Mouse (Mus musculus) hindbrain, embryonic 12.5 days (tissue): ENCODE measurements at regions not wholly inside any gene's neighbourhood (a gene's known extent, or its start where the extent isn't known, plus 50 kb on each side); places are given as distances from the start of the nearest gene placed in this dataset.
A peak's percentile ranks its signal among the peaks of the same experiment; 100 is the strongest.

Source experiments
- ATAC-seq: fragments of 200-750 bp; cut with Nextera tagmentation; 2 replicates; pipeline ENCODE4 v1.8.0; 2017; ENCODE audit warnings: moderate TSS enrichment; ENCODE audit not compliant: low FRiP score
- H3K27ac ChIP-seq: fragments of 300-500 bp; sonication (generic); 2 replicates; pipeline ENCODE4 v1.5.1; 2016; ENCODE audit warnings: mild to moderate bottlenecking
- H3K27me3 ChIP-seq: fragments of 300-500 bp; sonication (generic); 2 replicates; pipeline ENCODE4 v1.6.1; 2016; ENCODE audit warnings: mild to moderate bottlenecking
- H3K36me3 ChIP-seq: fragments of 300-500 bp; sonication (generic); 2 replicates; pipeline ENCODE4 v1.6.1; 2016; ENCODE audit warnings: mild to moderate bottlenecking
- H3K4me1 ChIP-seq: fragments of 300-500 bp; sonication (generic); 2 replicates; pipeline ENCODE4 v1.6.1; 2016
- H3K4me2 ChIP-seq: fragments of 300-500 bp; sonication (generic); replicated peaks from 2 replicates; pipeline ENCODE4 v1.6.1; 2016; ENCODE audit warnings: mild to moderate bottlenecking
- H3K4me3 ChIP-seq: fragments of 300-500 bp; sonication (generic); 2 replicates; pipeline ENCODE4 v1.5.1; 2016; ENCODE audit warnings: mild to moderate bottlenecking
- H3K9ac ChIP-seq: fragments of 300-500 bp; sonication (generic); 2 replicates; pipeline ENCODE4 v1.6.1; 2016; ENCODE audit warnings: mild to moderate bottlenecking, moderate library complexity
- H3K9me3 ChIP-seq: fragments of 300-500 bp; sonication (generic); replicated peaks from 2 replicates; pipeline ENCODE4 v1.6.1; 2016; ENCODE audit warnings: mild to moderate bottlenecking
- WGBS: fragments of 180-500 bp; shearing (Covaris S2); methylation state at CpG from one replicate; pipeline ENCODE4 v1.1.7; 2016; 5-methylcytosine and 5-hydroxymethylcytosine counted together

- no peaks in the 10 kb centered on the region for H3K27me3 ChIP-seq
- H3K4me3 ChIP-seq = no peak overlapping the region
- no peaks in the 10 kb centered on the region for H3K36me3 ChIP-seq
- H3K9ac ChIP-seq = no peak overlapping the region
- H3K9me3 ChIP-seq = no peaks in the 10 kb centered on the region
- peaks cover 4% of the 10 kb centered on the region; the same call in 1 of the 2 replicates for H3K4me1 ChIP-seq
- no peak overlapping the region for H3K4me2 ChIP-seq
- 30% methylated on average over 3 of the region's 3 CpGs for WGBS
- no peak overlapping the region for H3K27ac ChIP-seq
- ATAC-seq = no peak
Measured at GRCm38 (mm10) chr7:70826074-70826473, 459.5 kb upstream of the Nr2f2 start.

- no peaks in the 10 kb centered on the region for H3K9me3 ChIP-seq
- no peak overlapping the region for H3K9ac ChIP-seq
- peaks cover 4% of the 10 kb centered on the region; the same call in 1 of the 2 replicates for H3K4me1 ChIP-seq
- H3K4me3 ChIP-seq = no peak overlapping the region
- H3K4me2 ChIP-seq = peak overlapping the region; percentile 22
- no peak for ATAC-seq
- no peaks in the 10 kb centered on the region for H3K36me3 ChIP-seq
- H3K27ac ChIP-seq = no peak overlapping the region
- H3K27me3 ChIP-seq = no peaks in the 10 kb centered on the region
- 65% methylated on average over 11 of the region's 11 CpGs for WGBS
Measured at GRCm38 (mm10) chr7:70823020-70823419, 456.5 kb upstream of the Nr2f2 start.

- H3K27ac ChIP-seq = 0 out of 2 replicates have a peak overlapping the region, but pooled peaks have one; percentile 44
- no peaks in the 10 kb centered on the region for H3K9me3 ChIP-seq
- no peak overlapping the region for H3K4me3 ChIP-seq
- peak; percentile 61; the same call in 1 of the 2 replicates for ATAC-seq
- no peak overlapping the region for H3K9ac ChIP-seq
- WGBS = 53% methylated on average over 9 of the region's 9 CpGs
- H3K4me1 ChIP-seq = peaks cover 4% of the 10 kb centered on the region; the same call in 1 of the 2 replicates
- no peaks in the 10 kb centered on the region for H3K27me3 ChIP-seq
- H3K4me2 ChIP-seq = peak overlapping the region; percentile 22; the same call in 1 of the 2 replicates
- H3K36me3 ChIP-seq = no peaks in the 10 kb centered on the region
Measured at GRCm38 (mm10) chr7:70822310-70822821, 455.8 kb upstream of the Nr2f2 start.

GRCm38 (mm10) chr7:70821861-70822260 lies 455.3 kb upstream of the Nr2f2 start:
- ATAC-seq = no peak
- Histone ChIP-seq H3K4me2 (no peak overlapping the region), H3K36me3 (no peaks in the 10 kb centered on the region), H3K27ac (no peak overlapping the region), H3K9me3 (no peaks in the 10 kb centered on the region), H3K9ac (no peak overlapping the region), H3K4me3 (no peak overlapping the region), H3K4me1 (peaks cover 4% of the 10 kb centered on the region; the same call in 1 of the 2 replicates), H3K27me3 (no peaks in the 10 kb centered on the region)
- 74% methylated on average over 4 of the region's 4 CpGs for WGBS

- no peak overlapping the region for H3K4me3 ChIP-seq
- 83% methylated on average over 6 of the region's 6 CpGs for WGBS
- H3K36me3 ChIP-seq = no peaks in the 10 kb centered on the region
- no peak overlapping the region for H3K4me2 ChIP-seq
- H3K9ac ChIP-seq = no peak overlapping the region
- no peaks in the 10 kb centered on the region for H3K9me3 ChIP-seq
- no peaks in the 10 kb centered on the region for H3K27me3 ChIP-seq
- H3K27ac ChIP-seq = no peak overlapping the region
- peaks cover 3% of the 10 kb centered on the region; the same call in 1 of the 2 replicates for H3K4me1 ChIP-seq
- no peak for ATAC-seq
Measured at GRCm38 (mm10) chr7:70817347-70817913, 450.9 kb upstream of the Nr2f2 start.

GRCm38 (mm10) chr7:70814391-70814790 lies 447.9 kb upstream of the Nr2f2 start:
- Histone ChIP-seq H3K9me3 (no peaks in the 10 kb centered on the region), H3K27me3 (no peaks in the 10 kb centered on the region), H3K4me2 (no peak overlapping the region), H3K4me1 (0 out of 2 replicates have a peak, but pooled peaks cover 2% of the 10 kb centered on the region), H3K27ac (no peak overlapping the region), H3K4me3 (no peak overlapping the region), H3K9ac (no peak overlapping the region), H3K36me3 (no peaks in the 10 kb centered on the region)
- no peak for ATAC-seq
- WGBS = 41% methylated on average over 3 of the region's 3 CpGs

GRCm38 (mm10) chr7:70813101-70813500 lies 446.6 kb upstream of the Nr2f2 start:
- WGBS = 42% methylated on average over 5 of the region's 5 CpGs
- H3K9ac ChIP-seq = no peak overlapping the region
- no peak for ATAC-seq
- H3K4me3 ChIP-seq = no peak overlapping the region
- no peak overlapping the region for H3K27ac ChIP-seq
- no peaks in the 10 kb centered on the region for H3K9me3 ChIP-seq
- H3K27me3 ChIP-seq = no peaks in the 10 kb centered on the region
- 0 out of 2 replicates have a peak, but pooled peaks cover 2% of the 10 kb centered on the region for H3K4me1 ChIP-seq
- no peak overlapping the region for H3K4me2 ChIP-seq
- H3K36me3 ChIP-seq = no peaks in the 10 kb centered on the region

- Histone ChIP-seq H3K9ac (no peak overlapping the region), H3K27ac (no peak overlapping the region), H3K27me3 (no peaks in the 10 kb centered on the region), H3K4me2 (no peak overlapping the region), H3K36me3 (no peaks in the 10 kb centered on the region), H3K4me1 (0 out of 2 replicates have a peak, but pooled peaks cover 2% of the 10 kb centered on the region), H3K9me3 (no peaks in the 10 kb centered on the region), H3K4me3 (no peak overlapping the region)
- 79% methylated on average over 18 of the region's 18 CpGs for WGBS
- no peak for ATAC-seq
Measured at GRCm38 (mm10) chr7:70810411-70811090, 444.0 kb upstream of the Nr2f2 start.

GRCm38 (mm10) chr7:70804281-70804680 lies 437.7 kb upstream of the Nr2f2 start:
- Histone ChIP-seq H3K9ac (no peak overlapping the region), H3K27me3 (no peaks in the 10 kb centered on the region), H3K4me2 (no peak overlapping the region), H3K27ac (no peak overlapping the region), H3K4me1 (no peaks in the 10 kb centered on the region), H3K9me3 (no peaks in the 10 kb centered on the region), H3K36me3 (no peaks in the 10 kb centered on the region), H3K4me3 (no peak overlapping the region)
- WGBS = 68% methylated on average over 1 of the region's 1 CpGs
- ATAC-seq = no peak

GRCm38 (mm10) chr7:70799976-70800375 lies 433.4 kb upstream of the Nr2f2 start:
- 95% methylated on average over 1 of the region's 1 CpGs for WGBS
- H3K9ac ChIP-seq = no peak overlapping the region
- no peak for ATAC-seq
- no peaks in the 10 kb centered on the region for H3K4me1 ChIP-seq
- H3K27me3 ChIP-seq = no peaks in the 10 kb centered on the region
- no peak overlapping the region for H3K27ac ChIP-seq
- H3K4me2 ChIP-seq = no peak overlapping the region
- H3K9me3 ChIP-seq = no peaks in the 10 kb centered on the region
- no peak overlapping the region for H3K4me3 ChIP-seq
- H3K36me3 ChIP-seq = no peaks in the 10 kb centered on the region

GRCm38 (mm10) chr7:70799031-70799766 lies 432.7 kb upstream of the Nr2f2 start:
- Histone ChIP-seq H3K27ac (no peak overlapping the region), H3K9me3 (no peaks in the 10 kb centered on the region), H3K4me2 (no peak overlapping the region), H3K36me3 (no peaks in the 10 kb centered on the region), H3K4me3 (no peak overlapping the region), H3K4me1 (no peaks in the 10 kb centered on the region), H3K9ac (no peak overlapping the region), H3K27me3 (no peaks in the 10 kb centered on the region)
- ATAC-seq = no peak
- WGBS = 87% methylated on average over 6 of the region's 6 CpGs

GRCm38 (mm10) chr7:70796038-70796760 lies 429.7 kb upstream of the Nr2f2 start:
- Histone ChIP-seq H3K9ac (no peak overlapping the region), H3K36me3 (no peaks in the 10 kb centered on the region), H3K27ac (no peak overlapping the region), H3K4me3 (no peak overlapping the region), H3K27me3 (no peaks in the 10 kb centered on the region), H3K4me2 (no peak overlapping the region), H3K4me1 (no peaks in the 10 kb centered on the region), H3K9me3 (no peaks in the 10 kb centered on the region)
- 49% methylated on average over 12 of the region's 12 CpGs for WGBS
- no peak for ATAC-seq
